Mouse (Mus musculus) 3T3-L1 (cell line): ENCODE measurements at regions not wholly inside any gene's neighbourhood (a gene's known extent, or its start where the extent isn't known, plus 50 kb on each side); places are given as distances from the start of the nearest gene placed in this dataset.

Experiments used
- DNase-seq: peaks from one replicate; pipeline ENCODE4 v3.0.0-alpha.2; 2015; ENCODE audit warnings: low read depth, low spot score

DNA sequence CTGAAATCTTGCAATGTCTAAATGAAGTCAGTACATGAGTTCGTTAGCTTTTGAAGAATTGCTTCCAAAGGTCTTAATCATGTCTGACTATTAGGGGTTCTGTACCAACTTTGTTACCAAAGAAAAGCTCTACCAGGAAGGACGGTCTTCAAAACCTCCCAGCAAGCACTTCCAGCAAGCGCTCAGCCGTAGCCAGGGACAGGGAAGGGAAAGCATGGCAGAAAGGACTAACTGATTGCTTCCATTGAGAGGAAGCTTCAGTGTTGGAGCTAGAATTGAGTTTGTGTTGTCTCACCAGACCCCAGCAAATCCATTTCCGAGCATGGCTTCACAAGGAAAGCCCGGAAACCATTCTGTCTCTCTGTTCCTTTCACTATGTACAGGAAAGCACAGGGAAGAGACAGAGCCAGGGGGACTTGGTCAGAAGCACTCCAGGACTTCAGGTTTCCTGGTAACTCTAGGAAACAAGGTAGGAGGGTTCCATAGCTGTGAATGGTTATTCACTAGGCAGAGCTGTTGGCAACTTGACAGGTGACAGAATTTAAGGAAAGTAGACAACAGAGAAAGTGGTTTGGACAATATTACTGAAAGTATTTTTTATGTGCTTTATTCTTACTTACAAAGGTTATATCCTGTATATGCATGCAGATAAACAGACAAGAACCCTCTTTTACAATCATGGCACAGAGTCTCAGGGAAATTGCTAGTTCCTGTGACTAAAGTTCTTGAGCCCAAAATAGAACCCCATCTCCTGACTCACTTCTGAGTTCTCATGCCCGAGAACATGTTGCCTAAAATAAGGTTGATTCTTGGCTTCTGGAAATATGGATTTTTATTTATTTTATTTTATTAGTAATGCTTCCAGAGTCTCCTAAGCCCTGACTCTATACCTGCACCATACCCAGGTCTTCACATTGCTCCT is 151.5 kb upstream of the Dnajc19 start:
- peak; percentile 11 for DNase-seq

DNA sequence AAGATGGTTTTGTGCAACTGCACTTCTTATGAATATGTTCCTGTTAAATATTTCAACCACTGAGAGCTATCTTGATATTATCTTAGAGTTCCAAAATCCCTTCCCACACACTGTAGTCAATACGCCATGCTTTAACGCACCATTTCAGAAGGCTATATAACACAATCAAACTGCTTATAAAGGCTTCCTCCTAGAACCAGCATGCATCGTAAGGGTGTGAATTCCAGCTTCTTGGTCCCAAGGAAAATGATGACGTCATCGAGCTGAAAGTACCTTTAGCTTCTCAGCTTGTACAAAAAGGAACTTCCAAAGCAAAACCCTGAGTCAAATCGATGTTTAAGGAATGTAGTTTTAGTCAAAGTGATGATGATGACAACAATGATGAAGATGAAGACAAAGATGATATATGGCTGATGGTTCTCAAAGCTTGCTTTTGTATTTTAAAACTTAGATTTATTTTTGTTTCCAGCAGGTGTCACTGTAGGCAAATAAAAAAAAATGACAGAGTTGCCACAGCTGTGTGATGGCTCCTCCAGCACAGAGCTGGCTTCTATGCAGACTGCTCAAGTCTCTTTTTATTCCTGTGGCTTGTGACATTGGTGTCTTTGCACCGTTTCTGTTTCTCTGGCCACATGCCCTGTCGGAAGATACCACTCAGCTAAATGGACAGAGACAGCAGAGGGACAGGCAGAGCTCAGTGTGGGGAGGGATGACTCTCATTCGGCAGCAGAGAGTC is 150.6 kb upstream of the Dnajc19 start:
- DNase-seq: peak; percentile 61

- no peak for DNase-seq
Measured at GRCm38 (mm10) chr3:34222291-34222690, 141.2 kb upstream of the Dnajc19 start.

DNA sequence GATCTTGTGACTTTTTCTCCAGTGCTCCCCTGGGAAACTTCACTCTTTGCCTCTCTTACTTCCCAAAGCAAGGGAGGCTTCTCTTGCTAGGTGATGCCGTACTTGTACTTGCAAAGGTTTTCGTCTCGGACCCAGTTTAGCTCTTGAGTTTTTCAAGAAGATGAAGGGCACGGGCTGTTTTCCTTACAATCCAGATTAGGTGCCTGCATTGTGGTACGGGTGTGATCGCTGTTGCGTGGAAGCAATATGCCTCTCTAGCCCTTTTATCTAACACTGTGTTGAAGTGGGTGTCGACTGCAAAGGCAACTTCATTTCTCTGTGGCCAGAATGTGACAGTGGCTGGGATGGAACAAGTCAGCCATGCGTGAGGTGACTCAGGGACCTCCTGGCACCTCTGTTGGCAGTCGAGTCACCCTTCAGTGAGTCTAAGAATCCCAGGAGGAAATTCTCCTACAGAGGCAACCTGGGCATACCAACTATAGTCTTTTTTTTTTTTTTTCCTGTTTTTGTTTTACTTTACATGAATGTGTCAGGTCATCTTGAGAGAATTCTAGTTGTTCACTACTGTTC is 138.7 kb upstream of the Dnajc19 start:
- DNase-seq: no peak

DNA sequence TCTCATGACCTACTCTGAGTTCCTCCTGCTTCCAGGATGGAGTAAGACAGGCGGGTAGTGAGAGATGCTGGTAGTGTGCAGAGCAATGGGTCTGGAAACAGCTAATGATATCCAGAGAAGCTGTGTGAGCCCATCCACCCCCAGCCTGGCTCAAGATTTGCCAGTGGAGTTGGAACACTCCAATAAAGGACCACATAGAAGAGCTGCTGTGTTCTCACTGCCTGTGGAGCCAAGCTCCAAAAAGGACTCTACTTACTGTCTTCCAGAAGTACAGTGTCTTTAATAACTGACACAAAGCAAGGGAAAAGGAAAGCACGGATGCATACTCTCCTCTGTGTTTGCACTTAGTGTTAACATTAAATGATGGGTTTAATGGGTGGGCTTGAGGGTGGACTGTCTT is 138.0 kb upstream of the Dnajc19 start:
- no peak for DNase-seq

DNA sequence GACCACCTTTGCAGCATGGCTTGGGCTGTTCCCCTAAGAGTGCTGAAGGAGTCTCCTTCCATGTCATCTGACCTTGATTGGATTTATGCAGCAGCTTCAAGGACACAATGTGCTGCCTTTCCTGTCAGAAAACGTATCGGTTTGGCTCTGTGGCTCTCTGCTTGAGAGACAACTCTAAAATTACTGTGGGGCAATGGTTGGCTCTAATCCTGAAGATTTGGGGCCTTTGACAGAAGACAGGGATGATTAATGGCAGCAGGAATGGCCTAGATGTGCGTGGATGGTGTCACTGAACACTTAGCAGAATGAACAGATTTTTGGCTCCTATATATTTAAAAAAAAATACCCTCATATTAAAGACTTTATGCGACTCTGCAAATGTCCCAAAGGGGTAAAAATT is 136.8 kb upstream of the Dnajc19 start:
- DNase-seq: no peak

GRCm38 (mm10) chr3:34214233-34214632 is 133.1 kb upstream of the Dnajc19 start:
- no peak for DNase-seq

- peak; percentile 61 for DNase-seq
Measured at GRCm38 (mm10) chr3:34206454-34206853, 125.3 kb upstream of the Dnajc19 start.

DNA sequence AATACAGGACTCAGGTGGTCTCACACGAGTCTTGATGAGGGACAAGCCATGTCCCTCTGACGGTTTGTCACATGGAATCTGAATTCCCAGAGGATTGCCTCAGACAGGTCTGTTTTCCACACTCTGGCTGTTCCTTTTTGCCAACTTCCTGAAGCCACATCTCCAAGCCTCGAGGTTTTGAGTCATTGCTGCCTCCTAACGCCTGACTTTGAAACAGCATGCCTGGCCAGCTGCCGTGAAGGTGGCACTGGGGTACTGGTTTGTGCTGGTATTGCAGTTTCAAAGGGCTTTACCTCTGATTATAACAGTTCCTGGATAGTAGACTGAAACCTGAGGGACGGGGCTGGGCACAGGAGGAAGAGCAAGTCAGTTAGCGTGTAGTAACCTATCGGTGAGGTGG is 117.1 kb upstream of the Dnajc19 start:
- peak; percentile 50 for DNase-seq

DNA sequence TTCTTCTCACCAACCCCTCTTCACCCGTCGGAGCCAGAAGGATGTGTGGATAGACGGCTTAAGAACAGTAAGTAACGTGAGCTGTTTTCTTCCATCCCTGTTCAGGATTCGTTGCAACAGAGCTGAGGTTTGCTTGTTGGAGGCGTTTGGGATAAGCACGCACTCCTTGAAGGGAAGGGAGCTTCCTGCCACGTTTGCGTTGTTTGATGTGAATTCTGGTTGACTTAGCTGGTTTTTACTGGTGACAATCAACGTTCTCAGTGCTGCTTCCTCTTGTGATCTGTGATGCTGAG is 116.0 kb upstream of the Dnajc19 start:
- DNase-seq: no peak

DNA sequence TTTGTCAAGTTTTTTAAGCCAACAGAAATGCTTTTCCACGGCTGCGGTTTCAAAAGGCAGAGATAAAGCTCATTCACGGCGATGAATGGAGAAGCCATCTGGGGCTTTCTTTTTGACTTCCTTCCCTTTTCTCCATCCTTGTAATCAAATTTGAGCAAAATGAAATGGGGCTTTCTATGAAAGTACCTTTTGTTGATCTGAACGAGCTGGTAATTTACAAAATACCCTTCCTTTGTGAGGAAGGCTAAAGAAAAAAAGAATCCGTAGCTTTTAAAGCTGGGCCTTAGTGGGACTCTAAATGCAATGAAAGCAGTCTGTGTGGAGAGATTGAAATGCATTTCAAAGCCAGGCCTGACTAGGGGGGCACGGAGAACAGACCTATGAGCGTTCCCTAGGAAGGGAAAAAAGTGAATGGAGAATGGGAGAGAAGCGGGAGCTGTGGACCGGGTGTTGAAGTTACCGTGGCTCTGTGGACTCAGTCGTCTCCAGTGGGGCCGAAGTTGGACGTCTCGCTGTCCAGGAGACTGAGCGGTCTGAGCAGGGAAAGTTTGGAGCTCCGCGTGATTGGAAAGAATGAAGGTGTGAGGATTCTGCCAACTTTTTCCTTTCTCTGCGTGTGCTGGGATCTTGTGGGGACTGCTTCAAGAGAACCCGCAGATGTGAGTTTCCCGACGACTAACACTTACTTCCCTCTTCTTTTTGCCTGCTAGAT is 115.5 kb upstream of the Dnajc19 start:
- no peak for DNase-seq

- no peak for DNase-seq
Measured at GRCm38 (mm10) chr3:34195729-34196450, 114.8 kb upstream of the Dnajc19 start.

DNA sequence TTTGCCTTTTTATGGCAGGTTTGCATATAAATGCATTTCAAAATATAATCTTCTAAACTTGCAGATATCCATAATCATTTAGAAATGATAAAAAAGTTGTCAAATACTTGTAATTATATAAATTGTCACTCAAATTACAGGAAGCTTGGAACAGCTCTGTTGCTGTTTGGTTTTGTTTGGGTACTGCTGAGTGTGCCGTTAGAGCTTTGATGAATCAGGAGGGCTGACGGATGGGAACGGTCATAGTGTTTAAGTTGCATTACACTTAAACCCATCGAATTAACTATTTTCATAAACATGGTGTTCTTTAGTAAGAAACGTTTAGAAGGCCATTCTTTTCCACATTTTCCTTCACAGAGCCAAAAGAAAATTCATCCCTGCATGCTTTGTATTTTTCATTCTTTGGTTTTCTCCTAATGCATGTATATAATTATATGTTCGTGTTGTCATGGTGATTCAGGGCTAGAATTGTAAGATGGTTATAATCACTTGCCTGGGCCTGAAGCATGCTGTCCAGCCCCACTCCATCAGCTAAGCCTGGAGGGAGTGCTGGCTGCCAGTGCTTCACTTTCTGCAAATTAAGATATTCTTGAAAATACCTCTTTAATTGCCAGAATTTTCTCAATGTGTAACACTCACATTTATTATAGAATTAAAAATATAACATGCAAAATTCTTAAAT is 92.4 kb upstream of the Dnajc19 start:
- DNase-seq: no peak

DNA sequence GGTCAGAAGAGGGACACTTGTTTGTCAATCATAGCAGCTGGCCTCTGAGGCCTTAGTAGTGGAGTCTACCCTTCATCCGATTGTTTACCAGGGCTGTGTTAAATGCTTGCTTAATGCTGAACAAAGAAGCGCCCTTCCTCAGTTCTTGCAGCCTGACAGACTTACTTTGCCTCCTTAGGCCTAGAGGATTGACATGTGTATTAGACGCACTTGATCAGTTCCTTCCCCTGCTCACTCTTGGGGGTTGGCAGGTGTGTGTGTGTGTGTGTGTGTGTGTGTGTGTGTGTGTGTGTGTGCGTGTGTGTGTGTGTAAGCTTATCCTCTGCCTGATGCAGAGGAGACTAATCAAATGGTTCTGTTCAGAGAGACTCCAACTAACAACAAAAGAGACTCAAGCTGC is 91.8 kb upstream of the Dnajc19 start:
- DNase-seq: no peak

- peak; percentile 26 for DNase-seq
Measured at GRCm38 (mm10) chr3:34171893-34172292, 90.8 kb upstream of the Dnajc19 start.

DNA sequence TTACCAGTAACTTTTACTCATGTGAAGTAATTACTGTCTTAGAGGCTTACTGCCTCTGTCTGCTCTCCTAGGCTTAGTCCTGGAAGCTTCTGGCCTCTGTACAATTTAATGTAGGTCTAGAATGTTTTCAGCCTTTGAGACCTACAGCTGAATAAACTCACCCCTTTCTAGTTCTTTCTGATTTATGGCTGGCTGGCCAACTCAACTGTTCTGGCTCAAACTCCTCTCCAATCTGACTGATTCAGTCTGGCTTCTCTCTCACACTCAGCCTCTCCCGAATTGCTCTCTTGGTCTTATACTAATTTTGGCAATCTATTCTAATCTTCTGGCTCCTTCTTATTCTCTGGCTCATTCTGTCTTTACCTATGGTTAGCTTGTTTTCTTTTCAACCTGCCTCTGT is 87.0 kb upstream of the Dnajc19 start:
- DNase-seq: no peak

- DNase-seq: peak; percentile 47
Measured at GRCm38 (mm10) chr3:34150036-34150435, 68.9 kb upstream of the Dnajc19 start.

DNA sequence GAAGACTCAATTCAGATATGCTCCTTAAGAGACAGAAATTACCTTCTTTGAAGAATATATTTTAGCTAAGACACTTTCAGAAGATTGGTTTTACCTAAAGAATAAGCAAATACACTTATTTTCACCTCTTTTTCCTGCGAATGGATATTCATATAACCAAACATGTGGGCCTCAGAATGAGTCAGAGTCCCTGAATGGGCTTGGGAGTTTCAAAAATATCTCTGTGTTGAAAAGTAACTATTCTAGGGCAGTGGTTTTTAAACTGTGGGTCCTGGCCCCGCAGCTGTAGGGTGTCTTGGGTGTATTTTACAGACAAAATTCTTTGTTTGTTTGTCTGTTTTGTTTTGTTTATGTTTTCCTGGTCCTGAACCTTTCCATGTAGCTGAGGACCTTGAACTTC is 62.5 kb upstream of the Dnajc19 start:
- DNase-seq: no peak

GRCm38 (mm10) chr3:34139227-34139626 is 58.1 kb upstream of the Dnajc19 start:
- DNase-seq: no peak

DNA sequence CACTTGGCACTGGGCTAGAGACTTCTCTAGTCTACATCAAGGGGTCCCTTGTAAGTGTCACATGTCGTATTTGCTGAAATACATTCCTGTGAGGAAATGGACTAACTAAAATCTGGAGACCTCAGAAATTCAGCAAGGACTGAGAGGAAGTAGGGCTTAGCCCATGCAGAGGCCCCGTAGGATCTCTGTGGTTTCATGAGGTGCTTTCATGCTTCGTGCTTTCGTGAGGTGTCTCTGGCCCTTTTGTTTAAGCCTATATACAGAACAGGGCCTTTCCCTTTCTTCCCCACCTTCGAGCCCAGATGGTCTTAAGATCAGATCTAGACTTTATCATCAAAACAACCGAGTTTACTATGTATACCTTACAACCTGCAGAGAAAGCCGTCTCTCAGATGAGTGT is 56.9 kb upstream of the Dnajc19 start:
- no peak for DNase-seq

GRCm38 (mm10) chr3:34136385-34136784 is 55.3 kb upstream of the Dnajc19 start:
- no peak for DNase-seq
